Mouse (Mus musculus) urinary bladder, adult 18-20 months (tissue): ENCODE results near the gene E030018B13Rik.

ENCODE experiments used
- DNase-seq, 2 experiments: peaks; one replicate each; pipeline ENCODE4 v3.0.0; 2022; ENCODE audit warnings: low spot score in 2 of 2, mixed read lengths in 2 of 2

E030018B13Rik gene

DNA sequence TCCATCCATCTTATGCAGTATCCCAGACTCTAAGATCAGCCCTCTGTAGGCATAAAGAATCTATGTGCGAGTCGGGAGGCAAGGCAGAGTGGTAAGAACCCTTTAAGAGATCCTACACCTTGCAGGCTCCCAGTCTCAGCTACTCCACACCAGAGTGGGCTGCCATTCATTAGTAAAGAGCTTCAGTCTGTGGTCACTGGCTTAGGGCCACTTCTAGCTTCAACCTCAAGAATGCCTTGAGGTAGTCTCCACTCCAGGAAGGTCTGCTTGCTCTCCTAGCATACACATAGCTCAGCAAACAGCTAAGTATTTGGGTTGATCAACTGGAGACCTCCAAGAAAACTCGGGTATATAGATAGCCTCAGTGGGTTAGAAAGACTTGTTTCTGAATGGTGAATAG is 19.0 kb upstream of the E030018B13Rik start:
- no peak for DNase-seq

DNA sequence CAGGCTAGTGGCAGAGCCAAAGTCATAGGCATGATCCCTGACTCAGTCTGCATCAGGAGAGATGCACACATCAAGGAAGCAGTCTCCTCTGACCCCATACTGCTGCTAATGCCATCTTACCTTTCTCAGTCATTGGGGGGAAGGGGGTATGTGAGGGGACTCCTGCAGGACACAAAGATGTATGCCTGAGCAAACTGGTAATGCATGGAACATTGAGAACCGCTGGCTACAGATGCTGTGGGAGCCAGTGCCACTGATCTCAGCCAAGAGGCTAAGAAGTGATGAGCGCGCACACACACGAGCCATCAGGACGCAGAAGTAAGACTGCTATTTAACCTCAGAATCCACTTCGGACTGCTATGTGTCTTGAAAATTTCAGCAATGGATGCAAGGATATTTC is 18.5 kb upstream of the E030018B13Rik start:
- DNase-seq, result no peak

DNA sequence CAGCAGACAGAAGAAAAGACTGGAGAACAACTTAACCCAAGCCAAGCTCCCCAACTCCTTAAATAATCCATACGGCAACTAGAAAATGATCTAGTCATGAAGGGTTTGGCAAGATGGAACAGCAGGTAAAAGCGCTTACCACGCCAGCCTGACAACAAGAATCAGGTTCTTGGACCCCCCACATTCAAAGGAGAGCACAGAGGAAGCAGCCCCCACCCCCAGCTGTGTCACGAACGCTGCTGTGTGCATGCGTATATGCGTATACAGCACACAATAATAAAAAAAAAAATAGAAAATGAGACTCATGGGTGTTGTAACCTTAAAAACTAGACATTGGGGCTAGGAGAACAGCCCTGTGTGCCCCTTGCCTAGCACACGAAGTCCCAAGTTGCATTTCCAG is 16.7 kb upstream of the E030018B13Rik start:
- no peak for DNase-seq

DNA sequence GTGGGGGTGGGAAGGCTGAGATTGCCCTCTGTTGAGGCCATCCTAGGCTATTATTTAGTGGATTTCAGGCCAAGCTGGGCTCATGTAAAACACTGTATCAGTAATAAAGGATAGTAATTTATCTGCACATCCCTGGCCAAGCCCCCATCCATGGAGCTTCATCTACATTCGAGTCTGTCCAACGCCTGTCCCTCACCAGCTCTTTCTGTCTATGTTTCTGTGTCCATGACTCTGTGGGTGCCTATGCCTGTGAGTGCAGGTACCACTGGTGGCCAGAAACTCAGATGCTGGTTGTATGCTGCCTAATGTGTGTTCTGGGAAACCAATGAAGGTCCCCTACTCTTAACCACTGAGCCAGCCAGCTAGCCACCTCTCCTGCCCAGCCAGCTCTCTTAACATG is 16.2 kb upstream of the E030018B13Rik start:
- no peak for DNase-seq

DNA sequence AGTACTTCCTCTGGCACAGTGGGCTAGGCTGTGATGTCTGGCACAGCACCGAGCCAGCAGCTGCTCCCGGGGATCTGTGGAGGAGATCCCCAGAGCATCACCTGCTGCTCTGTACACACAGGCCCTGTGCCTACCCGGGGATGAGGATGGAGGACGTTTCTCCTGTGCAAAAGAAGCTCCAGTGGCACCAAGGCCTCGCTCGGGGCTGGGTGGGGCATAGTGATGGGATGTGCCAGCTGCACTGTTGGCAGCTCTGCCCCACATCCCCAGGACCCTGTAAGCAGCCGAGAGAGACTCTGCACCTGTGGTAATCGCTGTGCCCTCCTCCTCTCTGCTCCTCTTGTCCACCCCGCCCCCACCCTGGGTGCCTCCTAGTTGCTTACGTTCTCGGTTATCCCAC is 15.3 kb upstream of the E030018B13Rik start:
- no peak for DNase-seq

DNA sequence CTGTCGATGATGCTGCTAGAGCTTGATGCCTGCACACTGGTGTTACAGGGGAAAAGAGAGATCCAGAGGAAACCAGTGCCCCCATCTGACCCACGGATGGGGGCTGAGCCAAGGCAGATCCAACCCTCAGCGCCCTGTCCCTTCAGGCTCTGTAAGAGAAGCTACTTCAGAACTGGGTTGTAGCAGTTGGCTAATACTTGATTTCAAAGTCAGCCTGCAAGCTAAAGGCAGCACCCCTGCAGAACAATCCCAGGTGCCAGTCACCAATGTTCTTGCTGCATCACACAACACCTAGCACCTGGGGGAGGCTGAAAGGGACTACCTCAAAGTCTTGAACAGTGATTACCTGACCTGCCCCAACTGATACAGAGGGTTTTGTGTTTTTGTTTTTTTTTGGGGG is 14.7 kb upstream of the E030018B13Rik start:
- DNase-seq, result no peak

DNA sequence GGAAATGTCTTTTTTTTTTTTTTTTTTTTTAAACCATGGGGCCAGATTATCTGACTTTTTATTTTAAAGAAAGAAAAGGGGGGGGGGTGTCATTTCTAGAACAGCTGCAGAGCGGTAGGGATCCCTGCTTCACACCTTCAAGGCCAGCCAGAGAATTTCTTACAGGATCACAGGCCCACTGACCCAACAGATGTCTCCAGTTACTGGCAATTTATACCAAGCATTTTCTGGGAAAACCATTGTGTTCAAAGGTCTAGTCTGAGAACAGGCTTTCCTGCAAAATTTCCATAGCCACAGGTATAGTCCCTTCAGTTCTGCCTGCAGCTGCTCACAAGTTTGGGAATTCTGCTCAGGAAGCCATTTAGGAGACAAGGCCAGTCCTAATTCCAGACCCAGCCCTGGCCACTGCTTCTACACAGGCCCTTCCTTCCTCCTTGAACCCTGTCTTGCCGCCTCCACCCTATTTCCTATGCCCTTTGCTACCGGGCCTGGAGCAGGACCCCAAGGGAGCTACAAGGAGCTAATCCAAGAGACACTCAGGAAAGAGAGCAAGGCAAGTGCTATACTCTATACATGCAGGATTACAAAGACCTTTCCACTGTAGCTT is 13.9 kb upstream of the E030018B13Rik start:
- no peak for DNase-seq

DNA sequence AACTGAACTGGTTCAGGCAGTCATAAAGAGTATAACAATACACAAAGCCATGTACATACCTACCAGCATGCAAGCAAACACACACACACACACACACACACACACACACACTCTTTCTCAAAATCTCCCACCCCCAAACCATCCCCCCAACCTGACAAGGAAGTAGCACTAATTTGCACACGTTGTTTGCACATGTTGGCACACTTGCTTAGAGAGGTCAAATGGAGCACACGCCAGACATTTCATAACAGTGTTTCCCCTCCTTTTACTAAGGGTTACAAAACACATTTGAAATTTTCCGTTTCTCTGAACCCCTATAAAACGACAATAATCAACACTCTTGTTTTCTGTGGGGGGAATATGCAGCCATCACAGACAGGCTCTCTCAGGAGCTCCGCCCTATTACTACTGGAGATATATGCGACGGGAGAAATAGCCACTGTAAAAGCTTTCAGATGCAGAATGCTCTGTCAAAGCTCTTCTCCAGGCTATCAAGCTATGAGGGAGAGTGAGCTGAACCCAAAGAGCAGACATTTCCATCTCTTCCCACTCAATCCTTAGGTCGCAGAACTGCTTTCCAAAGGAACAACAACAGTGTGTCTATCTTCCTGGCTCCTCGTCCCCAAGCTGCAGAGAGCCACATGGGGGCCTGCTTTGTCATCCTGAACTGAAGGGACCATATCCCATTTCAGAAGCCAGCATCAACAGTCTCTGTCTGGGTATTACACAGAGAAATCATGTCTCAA is 12.8 kb upstream of the E030018B13Rik start:
- DNase-seq, result no peak

DNA sequence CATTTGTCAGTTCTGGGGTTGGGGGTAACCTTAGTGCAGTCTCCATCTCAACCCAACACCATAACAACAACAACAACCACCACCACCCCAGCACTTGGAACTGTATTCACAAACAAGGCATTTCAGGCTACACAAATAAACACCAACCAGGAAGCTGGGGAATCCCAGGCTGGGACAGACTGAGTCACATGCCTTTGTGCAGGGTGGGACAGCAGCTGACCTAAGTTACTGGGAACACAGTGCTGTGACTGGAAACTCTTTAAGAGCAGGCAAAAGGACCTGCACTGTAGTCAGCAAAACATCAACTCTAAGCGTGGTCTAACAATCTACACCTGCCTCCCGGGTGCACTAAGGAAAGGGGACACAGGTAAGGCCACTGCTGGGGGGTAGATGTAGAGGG is 11.5 kb upstream of the E030018B13Rik start:
- no peak for DNase-seq

DNA sequence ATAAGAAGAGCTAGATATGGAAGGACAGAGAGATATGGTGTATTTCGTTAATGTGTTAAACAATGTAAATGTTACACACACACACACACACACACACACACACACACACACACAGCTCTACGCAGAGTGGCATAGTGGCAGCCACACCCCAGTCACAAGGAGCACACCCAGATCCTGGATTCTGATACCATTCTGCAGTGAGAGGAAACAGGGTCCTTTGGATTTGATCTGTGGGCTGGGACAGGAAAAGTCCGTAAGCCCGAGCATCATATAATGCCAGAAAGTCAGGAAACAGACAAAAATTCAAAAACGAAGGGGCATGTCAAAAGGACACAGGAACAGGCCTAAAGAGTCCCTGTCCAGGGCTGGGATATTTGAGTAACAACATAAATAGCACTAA is 11.0 kb upstream of the E030018B13Rik start:
- DNase-seq, result no peak

DNA sequence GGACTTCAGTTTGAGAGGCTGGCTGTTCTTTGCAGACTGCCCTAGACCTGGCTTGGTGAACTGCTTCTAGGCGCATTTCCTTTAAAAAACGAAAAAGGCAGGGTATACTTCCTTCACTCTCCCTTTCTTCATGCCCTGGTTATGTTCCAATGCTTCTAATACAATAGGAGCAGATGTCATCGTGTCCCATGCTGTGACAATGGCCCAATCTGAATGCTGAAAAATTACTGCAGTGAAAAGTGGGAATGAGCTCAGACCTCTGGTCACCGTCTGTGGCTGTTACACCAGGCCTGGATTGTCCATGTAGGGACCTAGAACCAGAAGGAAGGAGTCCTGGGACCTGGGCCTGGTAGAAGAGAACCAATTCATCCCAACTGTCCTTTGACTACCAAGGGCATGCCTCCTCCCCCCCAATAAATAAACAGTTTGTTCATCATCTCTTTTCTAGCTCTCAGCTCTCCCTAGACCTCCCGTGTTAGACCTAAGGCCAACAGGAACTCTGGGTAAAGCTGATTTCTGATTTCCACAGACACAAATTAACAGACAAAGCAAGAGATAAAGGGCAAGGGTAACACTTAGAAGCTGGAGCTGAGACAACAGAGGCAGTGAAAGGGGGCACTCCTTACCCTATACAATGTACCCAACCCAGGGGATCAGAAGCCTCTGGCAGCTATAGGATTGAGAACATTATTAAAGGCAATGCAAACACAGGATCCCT is 8.7 kb upstream of the E030018B13Rik start:
- no peak for DNase-seq

DNA sequence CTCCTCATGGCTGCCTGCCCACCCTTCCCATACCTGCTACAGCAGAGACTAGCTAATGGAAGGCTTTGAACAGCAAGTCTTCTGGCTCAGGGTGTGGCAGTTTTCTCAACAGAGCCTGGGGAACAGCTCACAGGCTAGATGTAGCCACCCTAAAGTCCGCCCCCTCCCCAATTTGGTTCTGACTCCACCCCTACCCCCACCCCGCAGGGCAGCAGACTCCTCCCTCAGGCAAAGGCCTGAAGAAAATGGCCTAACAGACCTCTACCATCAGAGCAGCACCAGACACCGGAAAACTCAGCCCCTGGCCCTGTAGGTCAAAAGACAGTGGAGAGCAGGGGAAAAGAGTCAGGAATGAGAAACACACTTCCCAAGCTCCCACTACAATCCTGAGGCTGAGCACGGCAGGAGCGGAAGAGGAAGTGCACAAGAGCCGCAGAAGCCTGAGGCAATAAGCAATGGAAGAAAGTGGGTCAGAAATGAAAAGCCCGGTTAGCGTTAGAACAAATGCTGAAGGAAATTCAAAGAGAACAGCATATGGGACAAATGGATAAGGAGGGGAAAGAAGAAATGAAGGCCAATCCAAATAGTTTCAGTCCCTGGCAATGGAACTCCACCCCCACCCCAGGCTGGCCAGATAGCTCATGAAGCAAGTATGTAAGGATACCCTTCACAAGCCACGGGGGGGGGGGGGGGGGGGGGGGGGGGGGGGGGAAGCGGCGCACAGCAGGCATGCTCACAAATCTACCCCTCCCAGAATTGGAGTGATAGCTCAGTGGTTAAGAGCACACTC is 8.0 kb upstream of the E030018B13Rik start:
- DNase-seq, result no peak

DNA sequence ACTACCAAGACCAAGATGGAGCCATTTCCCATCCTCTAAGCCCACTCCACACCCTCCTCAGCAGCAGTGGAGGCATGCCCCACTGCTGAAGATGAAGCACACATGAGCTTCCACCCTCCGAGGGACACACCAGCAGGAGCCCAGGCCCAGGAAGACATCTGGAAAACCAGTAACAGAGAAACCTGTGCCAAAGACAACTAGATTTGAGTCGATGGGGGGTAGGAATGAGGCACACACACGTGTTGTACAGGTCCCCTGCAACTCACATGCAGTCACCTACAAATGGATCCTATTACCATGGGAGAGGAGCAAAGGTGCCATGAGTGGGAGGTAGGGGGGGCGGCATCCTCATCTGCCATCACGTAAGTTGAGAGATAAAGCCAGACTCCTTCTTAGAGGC is 6.4 kb upstream of the E030018B13Rik start:
- DNase-seq, result no peak

DNA sequence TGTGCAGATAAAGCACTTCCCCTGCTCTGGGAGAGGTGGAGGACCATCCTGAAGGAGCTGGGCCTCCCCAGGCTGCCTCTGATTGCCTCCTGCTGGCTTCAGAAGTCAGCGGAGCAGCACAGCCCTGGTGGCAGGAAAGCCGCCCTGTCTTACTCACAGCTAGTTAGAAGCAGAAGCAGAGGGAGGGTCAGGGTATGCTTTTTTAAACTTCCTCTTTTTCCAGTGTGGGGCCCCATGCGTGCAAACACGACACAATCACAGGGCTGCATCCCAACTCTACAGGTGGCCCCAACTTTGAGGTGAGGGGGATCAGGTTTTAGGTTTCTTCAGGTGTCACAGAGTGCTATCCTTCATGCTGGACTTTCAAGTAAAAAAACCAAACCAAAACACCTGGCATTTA is 5.7 kb upstream of the E030018B13Rik start:
- DNase-seq, result no peak

DNA sequence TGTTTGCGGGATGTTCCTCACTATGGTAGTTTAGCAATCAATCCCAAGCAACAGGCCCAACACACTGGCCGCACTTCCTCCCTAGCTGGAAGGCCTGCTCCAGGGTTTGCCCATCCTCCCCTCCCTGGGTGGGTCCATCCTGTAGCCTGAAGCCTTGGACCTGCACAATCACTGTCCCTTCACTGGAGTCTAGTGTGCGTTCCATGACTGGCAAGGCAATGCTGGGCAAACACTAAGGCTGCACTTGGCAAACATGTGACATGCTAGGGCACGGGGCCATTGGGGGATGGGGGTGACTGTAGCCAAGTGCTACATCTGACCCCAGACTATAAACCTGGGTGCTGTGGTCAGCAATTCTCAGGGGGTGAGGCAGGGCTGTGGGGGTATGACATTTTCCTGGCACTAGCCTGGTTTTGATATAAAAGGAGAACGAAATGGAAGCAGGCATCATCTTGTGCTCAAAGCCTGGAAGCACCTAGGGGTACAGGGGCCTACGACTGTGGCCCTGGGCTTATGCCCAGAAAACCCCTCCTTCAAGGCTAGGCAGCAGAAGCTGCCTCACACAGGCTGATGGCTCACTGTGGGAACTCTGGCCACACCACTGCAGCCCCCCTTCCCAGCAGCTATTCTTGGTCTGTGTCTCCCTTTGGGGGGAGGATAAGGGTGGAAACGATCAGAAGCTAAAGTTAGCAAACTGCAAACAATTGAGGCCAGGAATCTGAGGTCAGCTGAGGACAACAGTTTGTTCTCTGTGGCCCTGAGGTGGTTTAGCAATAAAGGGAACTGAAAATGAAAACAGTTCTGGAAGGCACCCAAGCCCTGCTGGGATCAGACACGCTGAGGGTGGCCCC is 5.0 kb upstream of the E030018B13Rik start:
- peak; percentile 45 to 62 for DNase-seq

DNA sequence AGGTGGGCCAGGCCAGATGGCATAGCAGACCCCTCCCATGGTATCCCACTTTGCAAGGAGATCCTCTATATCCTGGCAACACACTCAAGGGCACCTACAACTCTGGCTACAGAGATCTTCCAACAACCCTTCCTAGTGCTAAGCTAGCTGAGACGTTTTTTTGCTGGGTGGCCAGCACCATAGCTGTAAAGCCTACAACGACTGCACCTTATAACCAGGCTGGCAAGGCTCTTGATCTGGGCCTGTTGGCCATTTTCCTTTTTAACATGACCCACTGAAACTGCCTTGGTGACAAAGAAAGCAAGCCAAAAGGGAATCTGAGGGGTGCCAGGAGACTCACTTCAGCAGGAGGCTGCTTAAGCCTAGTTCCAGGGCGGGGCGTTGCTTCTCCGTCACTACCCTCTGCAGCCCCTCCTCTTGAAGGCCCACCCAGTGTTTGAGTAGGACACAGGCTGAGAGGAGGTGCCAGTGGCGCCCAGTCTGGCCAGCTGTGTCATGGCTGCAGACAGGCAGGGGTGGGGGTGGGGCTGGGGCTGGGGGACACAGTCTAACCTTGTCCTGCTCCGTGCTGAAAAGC is 4.3 kb upstream of the E030018B13Rik start:
- no peak for DNase-seq

DNA sequence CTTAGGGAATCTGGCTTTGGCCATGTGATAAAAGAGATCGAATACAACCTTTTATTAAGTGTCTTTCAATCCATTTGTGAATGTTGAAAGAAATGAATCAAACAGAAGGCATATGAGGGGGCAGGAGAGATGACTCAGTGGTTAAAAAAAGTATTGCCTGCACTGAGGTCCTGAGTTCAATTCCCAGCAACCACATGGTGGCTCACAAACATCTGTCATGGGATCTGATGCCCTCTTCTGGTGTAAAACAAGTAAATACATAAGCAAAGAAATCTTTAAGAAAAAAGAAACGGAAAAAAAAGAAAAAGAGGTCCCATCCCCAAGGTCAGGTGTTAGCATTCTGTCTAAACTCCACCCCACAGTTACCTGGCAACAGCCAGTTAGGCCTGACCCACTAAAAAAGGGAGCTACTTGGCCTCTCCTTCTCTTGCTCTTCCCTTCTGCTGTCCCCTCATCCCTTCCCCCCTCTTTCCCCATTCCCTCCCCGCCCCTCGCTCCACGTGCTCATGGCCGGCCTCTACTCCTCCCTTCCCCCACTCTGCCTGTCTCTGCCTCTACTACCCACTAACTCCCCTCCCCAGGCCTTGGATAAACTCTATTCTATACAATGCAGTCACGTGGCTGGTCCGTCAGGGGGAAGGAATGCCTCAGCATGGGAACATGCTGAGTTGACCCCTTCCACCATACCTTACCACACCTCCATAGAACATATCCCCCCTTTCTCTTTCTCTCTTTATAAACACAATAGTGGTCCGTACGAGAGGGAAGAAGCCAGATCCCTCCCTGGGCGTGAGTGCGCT is 3.5 kb upstream of the E030018B13Rik start:
- DNase-seq, result no peak

DNA sequence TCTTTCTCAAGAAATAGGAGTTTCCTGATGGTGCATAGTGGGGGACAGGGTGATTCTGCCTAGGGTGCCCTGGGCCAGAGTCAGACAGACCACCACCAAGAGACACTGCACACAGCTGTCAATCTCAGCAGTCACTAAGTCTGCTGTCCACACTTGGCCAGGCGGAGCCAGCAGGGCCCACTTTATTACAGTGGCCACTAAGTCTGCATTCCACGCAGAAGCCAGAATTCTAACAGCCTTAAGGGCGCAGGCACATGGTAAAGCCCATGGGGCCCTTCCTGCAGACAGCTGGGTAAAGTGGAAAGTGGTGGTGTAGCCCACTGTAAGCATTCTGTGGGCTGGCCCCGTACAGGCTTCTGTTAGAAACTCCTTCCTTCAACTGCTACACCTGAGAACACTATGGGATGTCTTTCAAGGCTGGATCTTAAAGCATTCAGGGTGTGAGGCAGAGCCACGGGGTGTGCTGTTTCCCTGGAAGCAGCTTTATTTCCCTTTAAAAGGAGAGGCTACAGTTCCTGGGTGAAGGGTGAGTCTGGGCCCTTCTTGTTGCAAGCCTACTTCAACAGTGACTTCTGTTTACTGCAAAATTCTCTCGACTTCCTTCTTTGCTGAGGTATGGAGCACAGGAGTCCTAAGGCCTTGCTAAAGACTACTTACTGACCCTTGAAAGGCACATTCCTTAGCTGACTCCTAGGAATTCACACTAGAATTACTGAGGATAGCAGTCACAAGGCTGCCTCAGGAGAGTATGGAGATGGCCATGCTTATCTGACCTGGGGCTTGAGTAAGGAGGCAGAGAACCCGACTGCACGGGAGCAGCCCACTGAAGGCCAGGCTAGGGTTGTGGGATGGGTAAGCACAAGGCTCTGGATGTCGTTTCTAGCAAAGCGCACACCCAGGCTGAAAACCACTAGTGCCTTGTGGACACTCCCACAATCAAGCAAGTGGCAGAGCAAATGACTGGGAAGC is 2.6 kb upstream of the E030018B13Rik start:
- DNase-seq, result no peak

DNA sequence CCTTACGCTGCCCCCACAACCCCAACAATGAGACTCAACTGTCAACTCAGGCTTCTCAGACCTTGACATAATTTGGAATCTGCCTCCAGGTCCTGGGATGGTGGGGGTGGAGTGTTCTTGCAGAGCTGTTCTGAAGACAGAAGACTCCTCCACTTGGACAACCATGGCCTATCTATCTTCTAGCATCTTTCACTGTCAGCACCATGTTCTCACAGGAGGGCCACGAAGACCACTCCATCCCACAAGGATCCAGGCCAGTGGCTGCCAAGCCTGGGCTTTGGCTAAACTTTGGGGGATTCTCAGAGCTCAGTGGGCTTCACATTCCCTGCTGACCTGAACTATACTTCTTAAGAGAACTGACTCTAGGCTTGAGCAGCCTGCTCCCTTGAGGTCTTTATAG is 1.8 kb upstream of the E030018B13Rik start:
- no peak for DNase-seq
